Mouse (Mus musculus): Measurements from ENCODE around the gene Chrnd.

Gene Chrnd

DNA sequence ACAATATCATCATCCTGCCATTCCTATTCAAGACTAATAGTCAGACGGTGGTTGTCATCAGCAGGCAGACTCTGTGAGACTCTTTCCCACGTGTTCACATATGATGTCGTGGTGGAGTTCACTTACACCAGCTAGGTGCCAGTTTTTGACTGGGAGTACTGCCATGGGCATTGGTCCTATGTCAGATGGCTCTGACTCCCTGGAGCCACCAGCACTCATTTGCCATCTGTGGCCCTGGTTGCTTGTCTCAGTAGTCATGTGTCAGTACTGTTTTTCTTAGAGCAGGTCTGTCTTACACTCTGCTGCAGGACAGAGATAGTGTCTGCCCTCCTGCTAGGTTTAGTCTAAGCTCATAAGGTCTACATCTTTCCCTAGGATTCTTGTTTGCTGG lies 36.7 kb downstream of the Chrnd start:
- DNase-seq (ENCODE audit: low read depth, low spot score) = no peak

DNA sequence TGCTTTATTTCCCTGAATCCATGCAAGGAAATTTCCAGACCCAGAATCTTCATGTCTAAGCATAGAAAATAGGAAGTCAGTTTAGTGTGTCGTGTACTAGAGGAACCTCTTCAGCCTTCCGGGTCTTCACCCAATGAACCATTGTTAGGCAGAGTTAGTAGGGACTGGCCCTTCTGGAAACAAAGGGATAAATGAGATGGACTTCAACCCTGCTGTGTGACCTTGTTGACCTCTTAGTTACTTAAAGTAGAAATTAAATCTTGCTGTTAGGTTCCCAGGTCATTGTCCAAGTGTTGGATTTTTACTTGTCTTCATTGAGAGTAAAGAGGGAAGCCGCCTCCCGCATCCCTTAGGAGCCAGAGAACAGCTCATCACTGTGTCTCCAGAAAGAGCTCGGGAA lies 40.2 kb downstream of the Chrnd start:
- DNase-seq (ENCODE audit: low read depth, low spot score) = peak; percentile 78

DNA sequence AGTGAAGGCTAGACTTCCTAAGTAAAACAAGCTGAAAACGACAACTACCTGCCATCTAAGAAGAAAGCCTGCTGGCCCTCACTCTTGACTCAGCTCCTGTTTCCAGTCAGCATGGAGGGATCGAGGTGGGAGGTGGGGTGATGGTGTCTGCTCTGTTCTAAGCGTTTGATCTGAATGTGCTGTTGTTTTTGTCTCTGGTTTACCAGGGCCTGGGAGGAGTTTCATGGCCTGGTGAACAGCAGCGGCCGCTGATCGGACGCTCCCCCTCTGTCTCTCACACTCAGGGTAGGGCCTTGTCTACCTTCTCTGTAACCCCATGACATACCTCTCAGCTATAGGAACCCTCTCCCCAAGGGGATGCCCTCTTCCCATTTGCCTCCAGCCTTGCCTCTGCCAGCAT lies 41.8 kb downstream of the Chrnd start:
- peak; percentile 65 for DNase-seq (ENCODE audit: low read depth, low spot score)

DNA sequence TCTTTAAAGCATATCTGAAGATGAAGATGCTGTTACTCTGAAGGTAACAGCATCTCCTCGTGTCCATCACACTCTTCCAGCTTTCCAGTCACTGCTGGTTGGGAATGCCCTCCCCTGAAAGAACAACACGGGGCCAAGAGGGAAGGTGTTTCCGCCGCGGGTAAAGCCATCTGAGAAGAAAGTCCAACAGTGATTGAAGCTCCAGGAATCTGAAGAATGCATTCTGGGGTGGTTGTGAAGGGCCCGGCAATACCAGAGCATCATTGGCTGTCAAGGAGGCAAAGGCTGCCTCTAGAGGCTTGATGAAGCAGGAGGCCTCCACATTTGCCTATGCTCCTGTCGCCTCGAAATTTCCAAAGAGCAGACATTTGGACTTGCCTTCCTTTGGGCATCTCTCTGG lies 48.6 kb downstream of the Chrnd start:
- DNase-seq (ENCODE audit: low read depth, low spot score) = peak; percentile 88

DNA sequence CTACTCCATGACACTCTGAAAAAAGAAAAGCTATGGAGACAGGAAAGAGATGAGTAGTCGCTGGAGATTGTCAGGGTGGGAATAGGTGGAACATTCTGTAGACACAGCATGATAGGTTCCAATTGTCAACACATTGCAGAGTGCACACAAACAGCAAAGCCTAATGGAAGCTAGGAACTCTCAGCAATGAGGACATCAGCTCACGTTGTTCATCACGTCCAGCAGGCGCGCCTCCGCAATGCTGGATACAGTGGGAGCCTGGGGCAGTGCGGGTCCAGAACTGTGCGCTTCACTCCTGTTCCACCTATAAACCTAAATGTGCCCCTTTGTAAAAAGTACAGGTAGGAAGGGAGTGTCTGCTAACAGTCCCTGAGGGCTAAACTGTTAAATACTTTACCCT lies 52.6 kb downstream of the Chrnd start:
- no peak for DNase-seq (ENCODE audit: low read depth, low spot score)

DNA sequence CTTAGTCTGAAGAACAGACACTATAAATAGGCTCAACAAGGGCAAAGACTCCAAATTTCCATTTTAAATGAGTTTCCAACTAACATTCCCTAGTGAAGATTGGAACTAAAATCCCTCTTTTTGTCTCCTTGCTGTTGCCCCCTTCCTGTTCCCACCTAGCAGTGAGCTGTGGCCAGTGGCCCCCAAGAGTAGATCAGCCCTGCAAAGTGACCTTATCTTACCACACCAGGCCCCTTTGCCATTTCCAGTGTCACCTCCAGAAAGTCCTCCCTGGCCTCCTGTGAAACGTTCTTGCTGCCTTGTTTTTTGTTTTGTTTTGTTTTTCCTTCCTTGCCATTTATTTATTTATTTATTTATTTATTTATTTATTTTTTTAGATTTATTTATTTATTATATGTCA lies 55.0 kb downstream of the Chrnd start:
- DNase-seq (ENCODE audit: low read depth, low spot score) = no peak

DNA sequence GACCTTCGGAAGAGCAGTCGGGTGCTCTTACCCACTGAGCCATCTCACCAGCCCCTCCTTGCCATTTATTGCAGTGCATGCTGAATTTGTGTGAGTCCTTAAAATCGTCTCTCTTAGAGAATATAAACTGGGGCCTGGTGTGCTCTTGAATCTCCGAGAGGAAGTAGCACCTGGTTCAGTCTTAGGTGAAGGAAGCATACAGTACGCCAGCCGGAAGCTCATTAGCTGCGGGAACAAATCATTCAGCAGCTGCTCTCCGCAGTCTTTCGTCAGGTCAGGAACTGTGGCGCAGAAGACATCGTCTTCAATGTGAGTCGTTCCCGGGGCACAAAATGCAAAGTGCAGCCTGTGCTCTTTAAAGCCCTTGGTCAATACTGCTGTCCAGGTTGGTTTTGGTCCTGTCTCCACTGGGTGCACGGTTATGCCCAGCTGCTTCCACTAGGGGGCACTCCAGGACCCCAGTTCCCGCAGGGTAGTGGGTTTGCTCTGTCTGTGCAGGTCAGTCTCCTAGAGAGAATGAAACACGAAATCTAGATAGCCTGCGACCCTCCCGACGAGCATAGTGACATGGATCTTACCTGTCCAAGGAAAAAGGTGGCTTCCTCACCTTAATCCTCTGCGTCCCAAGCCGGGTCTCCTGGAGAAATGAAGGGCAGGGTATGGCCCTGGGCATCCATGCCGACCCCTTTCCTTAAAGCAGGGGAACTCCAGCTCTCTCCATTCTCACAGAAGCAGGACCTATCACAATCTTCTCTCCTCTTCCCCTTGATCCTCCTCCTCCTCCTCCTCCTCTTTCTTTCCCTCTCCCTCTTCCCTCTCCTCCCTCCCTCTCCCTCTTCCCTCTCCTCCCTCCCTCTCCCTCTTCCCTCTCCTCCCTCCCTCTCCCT lies 55.8 kb downstream of the Chrnd start:
- DNase-seq (ENCODE audit: low read depth, low spot score) = peak; percentile 88

Measured in ZHBTc4 (cell line).